Mouse (Mus musculus): ENCODE results near the gene Dapl1.

Dapl1 gene

GRCm38 (mm10) chr2:59539796-59540195, 55.3 kb downstream of the Dapl1 start:
- no peak for DNase-seq

GRCm38 (mm10) chr2:59541121-59541887, 56.9 kb downstream of the Dapl1 start:
- DNase-seq, result peak; percentile 81 to 86

GRCm38 (mm10) chr2:59543543-59544065, 59.2 kb downstream of the Dapl1 start:
- DNase-seq, result no peak

GRCm38 (mm10) chr2:59544237-59544909, 59.9 kb downstream of the Dapl1 start:
- DNase-seq, result no peak

GRCm38 (mm10) chr2:59545001-59545400, 60.5 kb downstream of the Dapl1 start:
- DNase-seq, result no peak

- DNase-seq, result no peak
Measured at GRCm38 (mm10) chr2:59547369-59548099, 63.1 kb downstream of the Dapl1 start.

- DNase-seq, result no peak
Measured at GRCm38 (mm10) chr2:59552784-59553183, 68.3 kb downstream of the Dapl1 start.

- DNase-seq, result no peak
Measured at GRCm38 (mm10) chr2:59554373-59554940, 70.0 kb downstream of the Dapl1 start.
